Mouse (Mus musculus) liver, adult 2 months (tissue): Measurements from ENCODE around the gene Higd1c.

ENCODE experiments used
- CTCF ChIP-seq: fragments of 200-500 bp; IDR thresholded peaks from 2 replicates; pipeline ENCODE4 v1.5.1; 2011; ENCODE audit warnings: low read depth, low read length, control low read depth
- POLR2A ChIP-seq: fragments of 200-500 bp; IDR thresholded peaks from 2 replicates; pipeline ENCODE4 v1.6.1; 2011; ENCODE audit warnings: low read length, control low read depth; ENCODE audit not compliant: insufficient read depth; ENCODE audit errors: extremely low read depth

- no peak for TF ChIP-seq POLR2A
- TF ChIP-seq CTCF: no peak
These were observed 55.8 kb downstream of the Higd1c start for GRCm38 (mm10) chr15:100419901-100420745.
